Mouse (Mus musculus) lung, adult 2 months (tissue): ENCODE measurements around the gene Prex1.

Experiments used
- CTCF ChIP-seq: fragments of 200-500 bp; IDR thresholded peaks from 2 replicates; pipeline ENCODE4 v1.5.1; 2011; ENCODE audit warnings: mild to moderate bottlenecking, low read length, control low read depth; ENCODE audit not compliant: insufficient read depth
- POLR2A ChIP-seq: fragments of 200-500 bp; IDR thresholded peaks from 2 replicates; pipeline ENCODE4 v1.6.1; 2011; ENCODE audit warnings: low read depth, mild to moderate bottlenecking, control low read depth, low read length, borderline replicate concordance; ENCODE audit errors: extremely low read depth

DNA sequence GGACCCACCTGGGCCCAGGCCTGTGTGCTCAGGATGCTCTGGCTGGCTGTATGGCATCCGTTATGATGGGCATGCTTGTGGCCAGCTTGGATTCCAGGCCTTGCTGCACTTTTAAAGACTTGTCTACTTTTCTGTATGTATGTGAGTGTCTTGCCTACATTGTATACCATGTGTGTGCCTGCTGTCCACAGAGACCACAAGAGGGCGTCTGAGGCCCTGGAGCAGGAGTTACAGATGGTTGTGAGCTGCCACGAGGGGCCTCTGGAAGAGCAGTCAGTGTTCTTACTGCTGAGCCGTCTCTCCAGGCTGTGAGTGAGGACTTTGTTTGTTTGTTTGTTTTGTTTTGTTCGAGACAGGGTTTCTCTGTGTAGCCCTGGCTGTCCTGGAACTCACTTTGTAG is 148.1 kb downstream of the Prex1 start:
- TF ChIP-seq CTCF (no peak), POLR2A (no peak)
